Mouse (Mus musculus) hindbrain, postnatal 0 days (tissue): ENCODE data around the gene Pid1. TPM values are rescaled to one million over a fixed set of nuclear protein-coding genes. Genes with fewer than 3 reads are reported as not detected.

Source experiments
- ATAC-seq: fragments of 200-750 bp; cut with Nextera tagmentation; 2 replicates; pipeline ENCODE4 v1.8.0; 2017; ENCODE audit warnings: mild to moderate bottlenecking, moderate TSS enrichment, moderate library complexity
- DNase-seq: peaks from one replicate; pipeline ENCODE4 v3.0.0-alpha.2; 2015; ENCODE audit warnings: low spot score
- H3K27ac ChIP-seq: fragments of 300-500 bp; sonication (generic); 2 replicates; pipeline ENCODE4 v1.5.1; 2014; ENCODE audit warnings: mild to moderate bottlenecking
- H3K27me3 ChIP-seq: fragments of 300-500 bp; sonication (generic); 2 replicates; pipeline ENCODE4 v1.6.1; 2014; ENCODE audit warnings: low read length, mixed read lengths; ENCODE audit not compliant: insufficient read depth
- H3K36me3 ChIP-seq: fragments of 300-500 bp; sonication (generic); 2 replicates; pipeline ENCODE4 v1.6.1; 2014; ENCODE audit warnings: low read length, mixed read lengths; ENCODE audit not compliant: insufficient read depth
- H3K4me1 ChIP-seq: fragments of 300-500 bp; sonication (generic); 2 replicates; pipeline ENCODE4 v1.6.1; 2014; ENCODE audit warnings: antibody characterized with exemption, low read length, mixed read lengths; ENCODE audit not compliant: insufficient read depth
- H3K4me2 ChIP-seq: fragments of 300-500 bp; sonication (generic); 2 replicates; pipeline ENCODE4 v1.6.1; 2014; ENCODE audit warnings: low read depth, mild to moderate bottlenecking, low read length, moderate library complexity, mixed read lengths
- H3K4me3 ChIP-seq: fragments of 300-500 bp; sonication (generic); 2 replicates; pipeline ENCODE4 v1.5.1; 2014; ENCODE audit warnings: low read length
- H3K9ac ChIP-seq: fragments of 300-500 bp; sonication (generic); replicated peaks from 2 replicates; pipeline ENCODE4 v1.6.1; 2014; ENCODE audit warnings: mild to moderate bottlenecking, low read length, moderate library complexity, mixed read lengths
- H3K9me3 ChIP-seq: fragments of 300-500 bp; sonication (generic); 2 replicates; pipeline ENCODE4 v1.6.1; 2016; ENCODE audit warnings: low read length, mixed read lengths
- CTCF ChIP-seq: IDR thresholded peaks from 2 replicates; pipeline ENCODE4 v1.5.1; 2016; ENCODE audit warnings: antibody characterized with exemption, control low read depth, low read depth
- WGBS: fragments of 180-500 bp; shearing (Covaris S2); extraction: QIAGEN DNeasy Blood & Tissue Kit; methylation state at CpG from one replicate; pipeline ENCODE4 v1.1.7; 2014; 5-methylcytosine and 5-hydroxymethylcytosine counted together
- microRNA-seq, 2 experiments: library from miRNA; unstranded; fragments of <30 nt; microRNA quantifications; one replicate each; pipeline ENCODE4; 2016
- polyA plus RNA-seq: library from polyadenylated mRNA; unstranded; fragments of >200 nt; fragmentation: Nextera tagmentation; extraction: Ambion mirVana; gene quantifications from 2 replicates; pipeline ENCODE4 v1.2.1, GENCODE M21; 2015
- total RNA-seq: library from RNA; depleted of rRNA; stranded (reverse); fragments of >200 nt; gene quantifications from 2 replicates; pipeline ENCODE4 v1.2.3, GENCODE M21; 2014

Gene Pid1
- total and polyA plus RNA-seq, 2 experiments from 2014 or later: 71.1 to 74.9 TPM

DNA sequence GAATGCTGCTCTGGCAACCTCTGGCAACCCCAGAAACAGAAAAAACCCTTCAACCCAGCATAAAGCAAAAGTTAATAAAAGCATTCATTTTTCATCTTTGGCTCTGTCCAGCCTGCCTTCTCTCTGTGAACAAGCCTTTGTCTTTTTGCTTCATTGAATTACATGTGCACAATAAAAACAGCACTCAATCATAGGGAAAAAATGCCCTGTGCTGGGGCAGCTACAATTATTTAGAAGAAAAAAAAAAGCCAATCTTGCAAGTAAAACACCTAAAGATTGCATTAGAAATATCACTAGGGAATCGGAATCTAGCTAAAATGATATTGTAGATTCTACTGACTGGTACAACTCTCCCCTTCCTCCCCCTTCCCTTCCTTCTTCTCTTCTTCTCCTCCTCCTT is 307.7 kb downstream of the Pid1 start:
- H3K9me3 ChIP-seq: no peaks in the 10 kb centered on the region
- H3K36me3 ChIP-seq: no peaks in the 10 kb centered on the region
- H3K4me1 ChIP-seq: no peaks in the 10 kb centered on the region
- no peak for DNase-seq
- H3K27me3 ChIP-seq: no peaks in the 10 kb centered on the region
- H3K4me3 ChIP-seq: no peak overlapping the region
- H3K4me2 ChIP-seq: no peak overlapping the region
- WGBS: 56% methylated on average over 1 of the region's 1 CpGs
- H3K27ac ChIP-seq: no peak overlapping the region
- TF ChIP-seq CTCF: no peak
- no peak for ATAC-seq
- H3K9ac ChIP-seq: no peak overlapping the region

DNA sequence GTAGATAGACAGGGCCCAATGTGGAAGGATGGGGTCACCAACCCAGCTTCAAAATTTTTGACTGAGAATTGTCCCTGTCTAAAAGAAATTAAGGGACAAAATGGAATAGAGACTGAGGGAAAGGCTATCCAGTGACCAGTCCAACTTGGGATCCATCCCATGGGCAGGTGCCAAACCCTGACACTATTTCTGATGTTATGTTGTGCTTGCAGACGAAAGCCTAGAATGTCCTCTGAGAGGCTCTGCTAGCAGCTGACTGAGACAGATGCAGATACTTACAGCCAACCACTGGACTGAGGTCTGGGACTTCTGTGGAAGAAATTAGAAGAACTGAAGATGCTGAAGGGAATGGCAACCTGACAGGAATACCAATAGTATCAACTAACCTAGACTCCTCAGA is 338.2 kb downstream of the Pid1 start:
- TF ChIP-seq CTCF: no peak
- DNase-seq: no peak
- Histone ChIP-seq H3K4me1 (no peaks in the 10 kb centered on the region), H3K36me3 (no peaks in the 10 kb centered on the region), H3K9ac (no peak overlapping the region), H3K4me2 (no peak overlapping the region), H3K9me3 (no peaks in the 10 kb centered on the region), H3K27me3 (no peaks in the 10 kb centered on the region), H3K4me3 (no peak overlapping the region), H3K27ac (no peak overlapping the region)
- ATAC-seq: no peak
- WGBS: 82% methylated on average over 1 of the region's 1 CpGs

DNA sequence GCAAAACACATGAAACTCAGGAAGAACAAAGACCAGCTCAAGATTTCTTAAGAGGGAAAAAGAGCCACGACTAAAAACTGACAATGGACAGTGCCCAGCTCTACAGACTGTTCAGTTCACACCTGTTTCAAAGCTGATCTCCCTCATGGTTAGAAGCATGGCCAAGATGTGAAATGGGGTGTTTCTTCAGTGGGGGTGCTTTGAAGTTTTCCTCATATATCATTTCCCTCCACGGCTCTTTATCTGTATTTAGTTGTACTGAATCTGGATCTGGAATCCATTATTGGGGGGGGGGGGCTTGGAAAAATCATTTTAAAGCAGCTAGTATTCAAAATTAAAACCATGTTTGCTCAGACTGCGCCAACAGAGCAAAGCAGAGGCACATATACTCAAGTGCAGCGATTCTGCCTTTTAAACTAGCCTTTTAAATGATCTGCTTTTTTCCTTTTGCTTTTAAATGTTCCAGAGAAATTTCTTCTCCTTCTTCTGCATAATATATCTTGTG is 351.1 kb downstream of the Pid1 start:
- WGBS: 86% methylated on average over 4 of the region's 4 CpGs
- H3K27me3 ChIP-seq: no peaks in the 10 kb centered on the region
- no peaks in the 10 kb centered on the region for H3K36me3 ChIP-seq
- H3K27ac ChIP-seq: no peak overlapping the region
- no peak overlapping the region for H3K4me3 ChIP-seq
- no peaks in the 10 kb centered on the region for H3K9me3 ChIP-seq
- no peak overlapping the region for H3K9ac ChIP-seq
- no peak for ATAC-seq
- no peak overlapping the region for H3K4me2 ChIP-seq
- TF ChIP-seq CTCF: no peak
- DNase-seq: no peak
- no peaks in the 10 kb centered on the region for H3K4me1 ChIP-seq

DNA sequence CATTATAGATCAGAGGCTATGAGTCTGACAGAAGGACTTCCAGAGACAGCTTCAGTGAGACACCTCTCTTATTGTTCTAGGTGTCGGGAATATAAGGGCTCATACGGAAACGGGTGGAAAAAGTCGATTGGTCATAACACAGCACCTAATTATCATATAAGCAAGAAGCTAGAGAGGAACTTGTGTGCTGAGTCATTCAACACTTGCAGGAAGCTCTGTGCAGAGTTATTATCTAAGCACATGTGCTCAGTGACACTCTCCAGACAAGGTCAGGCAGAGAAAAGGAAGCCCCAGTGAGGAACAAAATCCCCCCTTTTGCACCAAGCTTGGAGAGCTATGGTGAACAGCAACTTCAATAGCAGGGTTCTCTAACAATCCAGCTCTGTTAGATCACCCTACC is 361.4 kb downstream of the Pid1 start:
- 84% methylated on average over 4 of the region's 4 CpGs for WGBS
- ATAC-seq: no peak
- no peak for DNase-seq
- H3K27me3 ChIP-seq: no peaks in the 10 kb centered on the region
- no peak overlapping the region for H3K9ac ChIP-seq
- H3K9me3 ChIP-seq: no peaks in the 10 kb centered on the region
- no peaks in the 10 kb centered on the region for H3K36me3 ChIP-seq
- no peak overlapping the region for H3K4me3 ChIP-seq
- H3K4me2 ChIP-seq: no peak overlapping the region
- no peak overlapping the region for H3K27ac ChIP-seq
- no peaks in the 10 kb centered on the region for H3K4me1 ChIP-seq
- TF ChIP-seq CTCF: no peak

Small RNAs within 50 kb of the gene (microRNA-seq; reads per million reads assigned to microRNA genes)
- gene Mir6353: 0 reads per million in 2 experiments
